Mouse (Mus musculus): ENCODE measurements around the gene Rhpn2. TPM values are rescaled to one million over a fixed set of nuclear protein-coding genes. Genes with fewer than 3 reads are reported as not detected.

Gene Rhpn2
- polyA plus RNA-seq, 1 experiment from 2014 or later: 3.9 TPM

GRCm38 (mm10) chr7:35415801-35416653 lies 82.1 kb downstream of the Rhpn2 start:
- Histone ChIP-seq H3K27ac (no peak overlapping the region), H3K4me2 (no peak overlapping the region), H3K4me3 (no peak overlapping the region), H3K27me3 (no peaks in the 10 kb centered on the region), H3K9me3 (no peaks in the 10 kb centered on the region), H3K36me3 (peaks cover 78% of the 10 kb centered on the region), H3K4me1 (replicated peaks) (no peaks in the 10 kb centered on the region), H3K9ac (peak overlapping the region; percentile 43)
- 85% methylated on average over 9 of the region's 9 CpGs for WGBS
- no peak for ATAC-seq (ENCODE audit: low FRiP score)

GRCm38 (mm10) chr7:35416654-35416948 lies 82.6 kb downstream of the Rhpn2 start:
- H3K4me3 ChIP-seq: no peak overlapping the region
- H3K9me3 ChIP-seq: no peaks in the 10 kb centered on the region
- H3K4me1 ChIP-seq (replicated peaks): no peaks in the 10 kb centered on the region
- no peak overlapping the region for H3K27ac ChIP-seq
- H3K36me3 ChIP-seq: peaks cover 77% of the 10 kb centered on the region
- H3K9ac ChIP-seq: no peak overlapping the region
- no peaks in the 10 kb centered on the region for H3K27me3 ChIP-seq
- WGBS: 96% methylated on average over 5 of the region's 5 CpGs
- no peak for ATAC-seq (ENCODE audit: low FRiP score)
- no peak overlapping the region for H3K4me2 ChIP-seq

GRCm38 (mm10) chr7:35423071-35423470 lies 89.1 kb downstream of the Rhpn2 start:
- ATAC-seq (ENCODE audit: low FRiP score): no peak
- Histone ChIP-seq H3K27me3 (no peaks in the 10 kb centered on the region), H3K36me3 (peaks cover 77% of the 10 kb centered on the region), H3K27ac (no peak overlapping the region), H3K9me3 (no peaks in the 10 kb centered on the region), H3K4me1 (replicated peaks) (no peaks in the 10 kb centered on the region), H3K4me3 (no peak overlapping the region), H3K4me2 (no peak overlapping the region), H3K9ac (no peak overlapping the region)
- 96% methylated on average over 10 of the region's 10 CpGs for WGBS

- peaks cover 72% of the 10 kb centered on the region for H3K36me3 ChIP-seq
- H3K27ac ChIP-seq: no peak overlapping the region
- no peak overlapping the region for H3K4me3 ChIP-seq
- H3K9ac ChIP-seq: no peak overlapping the region
- no peak overlapping the region for H3K4me2 ChIP-seq
- no peak for ATAC-seq (ENCODE audit: low FRiP score)
- H3K27me3 ChIP-seq: no peaks in the 10 kb centered on the region
- 94% methylated on average over 10 of the region's 10 CpGs for WGBS
- no peaks in the 10 kb centered on the region for H3K4me1 ChIP-seq (replicated peaks)
- H3K9me3 ChIP-seq: no peaks in the 10 kb centered on the region
Observed at GRCm38 (mm10) chr7:35428146-35428545, 94.2 kb downstream of the Rhpn2 start.

GRCm38 (mm10) chr7:35435266-35435665 lies 101.3 kb downstream of the Rhpn2 start:
- H3K9me3 ChIP-seq: no peaks in the 10 kb centered on the region
- peaks cover 85% of the 10 kb centered on the region for H3K36me3 ChIP-seq
- H3K27ac ChIP-seq: no peak overlapping the region
- WGBS: 86% methylated on average over 9 of the region's 9 CpGs
- no peak overlapping the region for H3K4me2 ChIP-seq
- ATAC-seq (ENCODE audit: low FRiP score): no peak
- no peaks in the 10 kb centered on the region for H3K27me3 ChIP-seq
- H3K4me3 ChIP-seq: no peak overlapping the region
- no peak overlapping the region for H3K9ac ChIP-seq
- no peaks in the 10 kb centered on the region for H3K4me1 ChIP-seq (replicated peaks)

Other genes starting within 250 kb of the Rhpn2 start
- 0.47 and 0.60 TPM in 2 replicates for gene Cebpa, start 214.9 kb upstream of the Rhpn2 start, polyA plus RNA-seq (2015; fragmentation: Nextera tagmentation; extraction: Ambion mirVana)
- gene Slc7a10, start 147.8 kb upstream of the Rhpn2 start, polyA plus RNA-seq (2015; fragmentation: Nextera tagmentation; extraction: Ambion mirVana): 8.5 and 9.2 TPM in 2 replicates
- 26.0 and 27.2 TPM in 2 replicates for gene Lrp3, start 118.7 kb upstream of the Rhpn2 start, polyA plus RNA-seq (2015; fragmentation: Nextera tagmentation; extraction: Ambion mirVana)
- gene Gpatch1, start 15.7 kb upstream of the Rhpn2 start, polyA plus RNA-seq (2015; fragmentation: Nextera tagmentation; extraction: Ambion mirVana): 20.7 and 21.4 TPM in 2 replicates
- 19.3 and 23.0 TPM in 2 replicates for gene Faap24, start 62.7 kb downstream of the Rhpn2 start, polyA plus RNA-seq (2015; fragmentation: Nextera tagmentation; extraction: Ambion mirVana)
- 29.6 and 30.5 TPM in 2 replicates for gene Cep89, start 62.9 kb downstream of the Rhpn2 start, polyA plus RNA-seq (2015; fragmentation: Nextera tagmentation; extraction: Ambion mirVana)
- not detected in 2 replicates for gene Slc7a9, start 114.6 kb downstream of the Rhpn2 start, polyA plus RNA-seq (2015; fragmentation: Nextera tagmentation; extraction: Ambion mirVana)
- 0.43 and 0.61 TPM in 2 replicates for gene Tdrd12, start 203.6 kb downstream of the Rhpn2 start, polyA plus RNA-seq (2015; fragmentation: Nextera tagmentation; extraction: Ambion mirVana)
- gene Nudt19, start 222.1 kb downstream of the Rhpn2 start, polyA plus RNA-seq (2015; fragmentation: Nextera tagmentation; extraction: Ambion mirVana): 72.4 and 75.0 TPM in 2 replicates